Mouse (Mus musculus): ENCODE measurements around the gene Caln1.
A peak's percentile ranks its signal among the peaks of the same experiment; 100 is the strongest.
"Not testable (repeated sequence)": the region's sequence is repeated elsewhere in the genome, so short reads cannot be mapped to it uniquely, and the experiment has no call there.

The Caln1 gene

GRCm38 (mm10) chr5:130547496-130547895 lies 178.2 kb downstream of the Caln1 start:
- no peak for DNase-seq (ENCODE audit: low spot score in 2 of 2)

GRCm38 (mm10) chr5:130553916-130554315 lies 184.7 kb downstream of the Caln1 start:
- DNase-seq (ENCODE audit: low spot score in 2 of 2) = no peak

DNA sequence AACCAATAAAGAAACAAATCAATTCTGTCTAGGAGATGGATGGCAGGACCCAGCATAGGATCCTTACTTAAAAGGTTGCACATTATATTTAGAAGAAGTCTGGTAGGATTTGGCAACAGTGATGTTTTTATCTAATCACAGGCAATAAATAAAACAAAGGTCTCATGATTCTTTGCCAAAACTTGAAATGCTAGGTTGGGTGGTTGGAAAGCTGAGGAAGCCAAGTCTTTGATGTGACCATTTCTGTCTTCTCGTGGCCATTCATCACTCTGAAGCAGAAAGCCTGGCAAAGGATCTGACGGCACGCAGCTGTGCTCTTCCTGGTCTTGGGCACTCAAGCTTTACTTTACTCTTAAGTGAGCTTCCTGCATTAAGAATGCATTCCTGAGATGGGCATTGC lies 193.9 kb downstream of the Caln1 start:
- no peak for DNase-seq (ENCODE audit: low spot score in 2 of 2)

GRCm38 (mm10) chr5:130566002-130566401 lies 196.7 kb downstream of the Caln1 start:
- no peak for DNase-seq (ENCODE audit: low spot score in 2 of 2)

DNA sequence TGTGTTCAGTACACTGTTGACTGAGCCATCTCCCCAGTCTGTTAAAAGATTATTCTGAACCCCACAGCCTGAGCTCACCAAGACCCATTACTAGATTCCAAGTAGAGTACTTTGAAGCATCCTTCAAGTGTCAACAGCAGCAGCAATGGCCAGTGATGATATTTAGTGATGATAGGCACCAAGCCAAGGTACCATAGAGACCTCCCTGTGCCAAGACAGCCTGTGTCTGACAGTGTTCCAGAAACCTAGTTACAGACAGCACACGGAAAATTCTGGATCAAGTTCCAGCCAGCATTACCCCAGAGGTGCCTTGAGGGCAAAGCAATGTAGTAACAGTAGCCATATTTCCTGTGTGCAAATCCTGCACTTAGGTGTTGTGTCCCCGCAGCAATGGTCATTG lies 208.3 kb downstream of the Caln1 start:
- DNase-seq (ENCODE audit: low spot score in 2 of 2) = no peak

- no peak for DNase-seq (ENCODE audit: low spot score in 2 of 2)
These were observed 214.8 kb downstream of the Caln1 start for GRCm38 (mm10) chr5:130584042-130584441.

DNA sequence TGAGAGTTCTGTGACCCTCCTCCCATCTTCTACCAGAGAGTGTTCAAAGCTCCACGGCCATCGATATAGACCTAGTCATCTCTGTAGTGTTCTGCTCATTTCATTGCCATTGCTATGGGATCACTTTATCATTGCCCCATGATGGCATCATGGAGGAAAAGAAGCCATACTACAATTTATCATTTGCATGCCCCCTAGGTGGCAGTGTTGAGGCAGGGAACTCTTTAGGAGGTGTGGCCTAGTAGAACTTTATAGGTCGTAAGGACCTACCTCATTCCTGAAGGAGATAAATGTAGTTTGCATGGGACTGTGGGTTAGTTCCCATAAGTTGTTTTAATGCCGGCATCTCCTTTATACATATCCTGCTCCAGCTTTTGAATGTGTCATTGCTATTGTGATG lies 217.0 kb downstream of the Caln1 start:
- no peak for DNase-seq (ENCODE audit: low spot score in 2 of 2)

DNA sequence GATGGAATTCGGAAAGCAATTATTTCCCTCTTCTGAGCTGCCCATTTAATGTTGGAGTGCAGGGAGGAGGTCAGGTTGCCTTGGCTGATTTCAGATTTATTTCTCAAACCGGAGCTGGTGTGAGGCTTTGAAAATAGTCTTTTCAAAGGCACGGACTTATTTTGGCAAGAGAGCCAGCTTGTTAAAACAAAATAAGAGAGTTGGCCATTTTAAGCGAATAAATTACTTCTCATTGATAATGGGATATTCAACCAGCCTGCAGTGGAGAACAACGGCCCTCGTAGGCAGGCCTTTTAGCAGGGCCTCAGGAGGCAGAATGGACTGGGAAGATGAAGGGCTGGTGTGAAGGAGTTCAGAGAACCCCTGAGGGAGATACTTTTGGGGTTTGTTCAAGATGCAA lies 227.3 kb downstream of the Caln1 start:
- no peak for DNase-seq (ENCODE audit: low spot score in 2 of 2)

GRCm38 (mm10) chr5:130613657-130614056 lies 244.4 kb downstream of the Caln1 start:
- DNase-seq (ENCODE audit: low spot score in 2 of 2) = no peak

- DNase-seq (ENCODE audit: low spot score in 2 of 2) = no peak
These were observed 245.0 kb downstream of the Caln1 start for GRCm38 (mm10) chr5:130614209-130614608.

- DNase-seq (ENCODE audit: low spot score in 2 of 2) = no peak
These were observed 250.8 kb downstream of the Caln1 start for GRCm38 (mm10) chr5:130620060-130620459.

- DNase-seq (ENCODE audit: low spot score in 2 of 2) = peak in 1 of 2 experiments; percentile 21
These were observed 254.0 kb downstream of the Caln1 start for GRCm38 (mm10) chr5:130623206-130623605.

DNA sequence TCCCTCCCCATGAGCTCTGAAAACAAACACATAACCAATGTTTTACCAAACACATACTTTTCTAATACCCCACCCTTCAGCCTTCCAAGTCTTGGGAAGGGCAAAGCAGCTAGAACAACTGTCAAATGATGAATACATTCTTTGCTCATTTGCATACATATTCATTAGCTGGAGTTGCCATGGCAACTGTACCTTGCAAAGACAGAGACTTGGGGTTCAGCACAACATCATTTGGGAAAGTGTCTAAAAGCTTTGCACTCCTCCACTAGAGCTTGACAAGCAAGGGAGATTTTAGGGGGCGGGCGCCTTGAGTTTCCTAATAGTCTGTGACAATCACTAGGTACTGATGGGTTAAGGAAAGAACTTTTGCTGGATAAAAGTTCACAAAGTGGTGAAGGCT lies 258.5 kb downstream of the Caln1 start:
- peak; percentile 23 to 24 for DNase-seq (ENCODE audit: low spot score in 2 of 2)

GRCm38 (mm10) chr5:130635397-130635796 lies 266.1 kb downstream of the Caln1 start:
- DNase-seq (ENCODE audit: low spot score in 2 of 2) = no peak

GRCm38 (mm10) chr5:130641881-130642280 lies 272.6 kb downstream of the Caln1 start:
- no peak for DNase-seq (ENCODE audit: low spot score in 2 of 2)

DNA sequence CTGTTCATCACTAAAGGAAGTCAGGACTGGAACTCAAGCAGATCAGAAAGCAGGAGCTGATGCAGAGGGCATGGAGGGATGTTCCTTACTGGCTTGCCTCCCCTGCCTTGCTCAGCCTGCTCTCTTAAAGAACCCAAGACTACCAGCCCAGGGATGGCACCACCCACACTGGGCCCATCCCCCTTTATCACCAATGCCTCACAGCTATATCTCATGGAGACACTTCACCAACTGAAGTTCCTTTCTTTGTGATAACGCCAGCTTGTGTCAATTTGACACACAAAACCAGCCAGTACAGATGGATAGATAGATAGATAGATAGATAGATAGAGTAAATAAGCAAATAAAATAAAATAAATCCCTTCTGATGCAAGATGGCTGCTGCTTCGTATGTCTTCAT lies 276.9 kb downstream of the Caln1 start:
- DNase-seq (ENCODE audit: low spot score in 2 of 2) = not testable (repeated sequence)

DNA sequence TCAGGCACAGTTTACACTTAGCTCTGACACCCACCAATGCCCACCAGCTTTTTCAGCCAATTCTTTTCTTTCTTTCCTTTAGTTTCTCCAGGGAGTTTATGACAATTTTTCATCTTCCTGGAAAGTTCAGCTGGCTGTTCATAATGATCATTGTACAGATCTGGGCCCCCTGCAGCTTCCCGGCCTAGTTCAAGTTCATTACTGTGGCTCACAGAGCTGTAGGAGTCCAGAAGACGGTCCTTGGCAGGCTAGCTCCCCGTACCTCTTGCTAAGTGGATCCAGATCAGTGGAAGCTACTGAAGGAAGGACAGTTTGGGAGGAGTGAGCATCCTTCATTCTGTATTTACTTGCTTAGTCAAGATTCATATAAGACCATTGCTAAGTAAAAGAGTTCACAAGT lies 288.9 kb downstream of the Caln1 start:
- DNase-seq (ENCODE audit: low spot score in 2 of 2) = no peak

DNA sequence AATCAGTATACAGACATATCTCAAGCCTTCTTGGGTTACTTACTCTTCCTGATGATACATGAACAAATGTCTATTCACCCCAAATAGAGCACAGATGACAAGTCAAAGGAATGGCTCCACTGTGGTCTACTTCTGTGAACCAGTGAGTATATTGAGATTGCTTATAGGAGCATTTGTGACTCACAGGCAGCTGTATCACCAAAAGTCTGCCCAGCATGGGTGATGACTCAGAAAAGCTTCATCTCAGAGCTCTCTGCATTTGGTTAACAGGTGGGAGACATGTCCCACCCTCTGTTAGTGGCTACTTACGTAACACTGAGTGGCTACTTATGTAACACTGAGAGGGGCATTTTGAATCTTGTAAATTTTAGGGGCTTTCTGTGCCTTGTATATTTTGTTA lies 296.8 kb downstream of the Caln1 start:
- no peak for DNase-seq (ENCODE audit: low spot score in 2 of 2)

- no peak for DNase-seq (ENCODE audit: low spot score in 2 of 2)
These were observed 303.3 kb downstream of the Caln1 start for GRCm38 (mm10) chr5:130672588-130672987.

DNA sequence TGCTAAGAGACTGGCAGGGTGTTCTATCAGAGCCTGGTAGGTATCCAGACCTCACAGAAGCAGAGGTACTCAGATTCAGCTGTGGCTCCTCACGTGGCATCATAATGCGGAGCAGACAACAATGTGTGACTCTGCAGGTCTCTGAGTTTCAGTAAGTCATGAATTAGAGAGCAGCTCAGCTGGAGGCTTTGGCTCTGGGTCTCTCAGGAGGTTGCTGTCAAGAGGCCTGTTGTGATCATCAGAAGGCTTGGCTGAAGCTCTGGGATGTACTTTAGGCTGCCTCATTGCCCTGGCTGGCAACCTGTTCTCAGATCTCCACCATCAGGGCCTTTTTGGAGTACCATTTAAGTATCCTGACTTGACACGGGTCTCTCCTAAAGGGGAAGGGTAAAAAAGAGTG lies 303.8 kb downstream of the Caln1 start:
- DNase-seq (ENCODE audit: low spot score in 2 of 2) = no peak

DNA sequence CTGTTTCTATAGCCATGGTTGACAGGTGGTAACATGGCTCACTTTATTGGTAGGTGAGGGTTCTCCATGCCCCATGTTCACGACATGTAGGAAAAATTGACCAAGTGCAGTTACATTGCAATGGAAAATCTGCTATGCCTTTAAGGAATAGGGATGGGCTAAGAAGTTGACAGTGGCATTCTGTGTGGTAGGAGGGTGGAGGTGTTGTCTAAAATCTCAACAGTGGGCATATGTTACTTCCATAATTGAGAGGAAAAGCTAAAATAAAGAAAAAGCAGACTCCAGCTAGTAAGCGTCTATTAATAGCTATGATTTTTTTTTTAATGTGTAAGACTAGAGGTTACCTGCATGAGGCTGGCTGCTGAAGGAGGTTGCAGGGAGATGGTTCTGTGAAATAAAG lies 308.6 kb downstream of the Caln1 start:
- DNase-seq (ENCODE audit: low spot score in 2 of 2) = no peak

DNA sequence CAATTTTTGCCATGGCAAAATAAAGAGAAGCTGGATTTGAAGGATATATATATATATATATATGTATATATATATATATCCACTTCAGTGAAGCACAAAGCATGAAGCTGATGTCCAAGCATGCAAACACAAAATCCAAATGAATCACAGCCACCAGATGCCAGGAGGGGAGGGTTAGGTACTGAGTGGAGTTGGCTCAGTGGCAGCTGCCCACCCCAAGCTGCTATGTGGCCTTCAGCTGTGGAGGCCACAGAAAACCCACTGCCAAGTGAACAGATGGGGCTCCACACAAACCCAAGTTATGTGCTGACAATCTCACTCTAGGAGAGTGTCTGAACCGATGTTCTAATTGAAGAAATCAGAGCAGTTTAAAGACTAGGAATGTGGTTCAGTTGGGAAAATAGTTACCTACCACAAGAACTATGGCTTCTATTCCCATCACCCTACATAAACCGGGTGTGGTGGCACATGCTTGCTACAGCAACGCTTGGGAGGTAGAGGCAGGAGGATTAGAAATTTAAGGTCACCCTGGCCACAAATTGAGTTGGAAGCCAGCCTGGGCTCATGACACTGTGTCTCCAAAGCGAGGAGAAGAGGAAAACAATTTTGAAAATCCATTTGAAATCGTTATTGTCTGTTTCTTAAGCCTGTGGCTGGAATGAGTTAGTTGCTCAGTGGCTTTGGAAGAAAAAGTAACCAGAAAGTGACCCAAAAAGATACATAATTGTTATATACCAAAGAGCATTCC lies 316.8 kb downstream of the Caln1 start:
- DNase-seq (ENCODE audit: low spot score in 2 of 2) = peak; percentile 25 to 27

GRCm38 (mm10) chr5:130688385-130689138 lies 319.3 kb downstream of the Caln1 start:
- no peak for DNase-seq (ENCODE audit: low spot score in 2 of 2)

Data from frontal cortex, postnatal 10 days (tissue).